Comparison of ENCODE assay signal across 21 mouse cellular contexts in genomic region chr1:82273529-82273928, GRCm38 (mm10). TPM values are rescaled to one million over a fixed set of nuclear protein-coding genes. Genes with fewer than 3 reads are reported as not detected.
DNase-seq lines count a peak whose midpoint lies in the region; ATAC-seq and TF ChIP-seq lines count a peak whose summit lies in the region.
"Had no signal": no experiment of that assay in that cellular context is flagged by ENCODE, and none has a peak within 500 bp of the region (broad histone marks: within the 10 kb centered on the region; RNA-seq: fewer than 3 reads in every experiment).

No protein-coding gene starts in this region.

- peaks cover 31% of the 10 kb centered on the region for H3K4me1 ChIP-seq in heart, postnatal 0 days (ENCODE audit: control insufficient read depth, insufficient read depth)
- H3K4me1 ChIP-seq in embryonic facial prominence, embryonic 14.5 days (ENCODE audit: control insufficient read depth, insufficient read depth, low read length) = 0 out of 2 replicates have a peak, but pooled peaks cover 7% of the 10 kb centered on the region
- peaks cover 28% of the 10 kb centered on the region for H3K4me1 ChIP-seq in midbrain, embryonic 13.5 days (replicated peaks)

- no peak overlapping the region for H3K9ac ChIP-seq in heart, postnatal 0 days (replicated peaks; ENCODE audit: low read depth, low read length)
- no peak overlapping the region for H3K9ac ChIP-seq in embryonic facial prominence, embryonic 14.5 days (ENCODE audit: low read depth, low read length)
- H3K9ac ChIP-seq in midbrain, embryonic 13.5 days (replicated peaks) = no peak overlapping the region
- H3K9ac ChIP-seq: hindbrain, embryonic 13.5 days; limb, embryonic 15.5 days; lung, embryonic 14.5 days had no signal

- ATAC-seq in heart, postnatal 0 days (ENCODE audit: insufficient read depth, low read depth) = no peak
- no peak for ATAC-seq in embryonic facial prominence, embryonic 14.5 days (ENCODE audit: low read depth)
- ATAC-seq in midbrain, embryonic 13.5 days = peak; percentile 73
- ATAC-seq: intestine, postnatal 0 days had no signal

- 31% methylated on average over 6 of the region's 6 CpGs for WGBS in heart, postnatal 0 days
- WGBS in embryonic facial prominence, embryonic 14.5 days = 42% methylated on average over 6 of the region's 6 CpGs
- WGBS in midbrain, embryonic 13.5 days = 2% methylated on average over 6 of the region's 6 CpGs

- TF ChIP-seq EP300 in heart, postnatal 0 days (IDR thresholded peaks at IDR 0.05; ENCODE audit: low read depth) = no peak

- H3K9me3 ChIP-seq in heart, postnatal 0 days (replicated peaks; ENCODE audit: control insufficient read depth, low read length) = no peaks in the 10 kb centered on the region
- no peaks in the 10 kb centered on the region for H3K9me3 ChIP-seq in embryonic facial prominence, embryonic 14.5 days (ENCODE audit: control insufficient read depth, low read length)
- no peaks in the 10 kb centered on the region for H3K9me3 ChIP-seq in midbrain, embryonic 13.5 days
- H3K9me3 ChIP-seq: hindbrain, embryonic 13.5 days; limb, embryonic 15.5 days had no signal

- no peaks in the 10 kb centered on the region for H3K27me3 ChIP-seq in heart, postnatal 0 days (ENCODE audit: control insufficient read depth, insufficient read depth, low read length)
- H3K27me3 ChIP-seq in embryonic facial prominence, embryonic 14.5 days (replicated peaks; ENCODE audit: control insufficient read depth, insufficient read depth, low read length) = no peaks in the 10 kb centered on the region
- H3K27me3 ChIP-seq in midbrain, embryonic 13.5 days = no peaks in the 10 kb centered on the region
- H3K27me3 ChIP-seq: hindbrain, embryonic 13.5 days; limb, embryonic 15.5 days had no signal

- no peak overlapping the region for H3K4me3 ChIP-seq in heart, postnatal 0 days (ENCODE audit: low read depth, low read length)
- H3K4me3 ChIP-seq in embryonic facial prominence, embryonic 14.5 days (ENCODE audit: low read depth, low read length) = no peak overlapping the region
- no peak overlapping the region for H3K4me3 ChIP-seq in midbrain, embryonic 13.5 days (replicated peaks)
- H3K4me3 ChIP-seq: hindbrain, embryonic 13.5 days; limb, embryonic 15.5 days had no signal

- no peak overlapping the region for H3K4me2 ChIP-seq in heart, postnatal 0 days (ENCODE audit: low read depth, low read length)
- no peak overlapping the region for H3K4me2 ChIP-seq in embryonic facial prominence, embryonic 14.5 days (ENCODE audit: low read depth, low read length)
- H3K4me2 ChIP-seq in midbrain, embryonic 13.5 days (replicated peaks) = peak overlapping the region; percentile 11; the same call in 1 of the 2 replicates
- H3K4me2 ChIP-seq: hindbrain, embryonic 13.5 days; limb, embryonic 15.5 days; lung, embryonic 14.5 days had no signal

- intact Hi-C loops in heart, postnatal 36 days (cut with DNase I) = no loop called here
- intact Hi-C loops in left cerebral cortex, postnatal 36 days (cut with DNase I) = no loop called here

- no peak for TF ChIP-seq CTCF in heart, postnatal 0 days (IDR thresholded peaks at IDR 0.05; ENCODE audit: low read depth)

- peaks cover 15% of the 10 kb centered on the region for H3K36me3 ChIP-seq in heart, postnatal 0 days (replicated peaks; ENCODE audit: control insufficient read depth, insufficient read depth, low read length)
- H3K36me3 ChIP-seq in embryonic facial prominence, embryonic 14.5 days (ENCODE audit: control insufficient read depth, insufficient read depth, low read length) = peaks cover 43% of the 10 kb centered on the region
- peaks cover 17% of the 10 kb centered on the region for H3K36me3 ChIP-seq in midbrain, embryonic 13.5 days

- H3K27ac ChIP-seq in heart, postnatal 0 days (ENCODE audit: low read depth) = peak overlapping the region; percentile 16; the same call in 1 of the 2 replicates
- H3K27ac ChIP-seq in embryonic facial prominence, embryonic 14.5 days (replicated peaks; ENCODE audit: low read depth, low read length) = no peak overlapping the region
- peak overlapping the region; percentile 64 for H3K27ac ChIP-seq in midbrain, embryonic 13.5 days
- H3K27ac ChIP-seq: hindbrain, embryonic 13.5 days; limb, embryonic 15.5 days had no signal

- DNase-seq in embryo, embryonic 10.5 days (ENCODE audit: low spot score) = peak; percentile 48
- DNase-seq in embryo, embryonic 9.5 days (ENCODE audit: extremely low spot score) = no peak
- no peak for DNase-seq in heart, postnatal 0 days (ENCODE audit: low spot score)
- no peak for DNase-seq in heart, postnatal 36 days
- peak; percentile 41 for DNase-seq in embryonic facial prominence, embryonic 14.5 days (ENCODE audit: low spot score)
- DNase-seq in left cerebral cortex, postnatal 36 days (ENCODE audit: low spot score in 2 of 2) = no peak
- DNase-seq in adipocyte (ENCODE audit: low spot score) = no peak
- DNase-seq: adrenal gland, adult 8-10 months; cerebellum, adult 9-10 months; embryo, embryonic 11 days; gastrocnemius, postnatal 36 days; kidney, postnatal 36 days; lung, embryonic 14.5 days; thymus, postnatal 25 days had no signal

RNA-seq across cellular contexts. Expression of gene Irs1, which starts 17.7 kb away (rescaled TPM):
- total RNA-seq in heart, postnatal 0 days (2014; rRNA removed; ENCODE audit: low replicate concordance) = 40.0 and 66.6 TPM in 2 replicates
- polyA plus RNA-seq in heart, postnatal 0 days (2015; fragmentation: Nextera tagmentation; extraction: Ambion mirVana) = 4.4 and 4.7 TPM in 2 replicates
- 10 to 100 TPM; 36.6 to 41.5 TPM for total RNA-seq in heart, postnatal 36 days (2021)
- 14.8 and 16.1 TPM in 2 replicates for polyA plus RNA-seq in embryonic facial prominence, embryonic 14.5 days (2014; fragmentation: Nextera tagmentation; extraction: Ambion mirVana)
- 6.6 and 7.9 TPM in 2 replicates for polyA plus RNA-seq in midbrain, embryonic 13.5 days (2015; fragmentation: Nextera tagmentation; extraction: Ambion mirVana)
- total RNA-seq in left cerebral cortex, postnatal 36 days (2021) = 10 to 100 TPM; 16.1 to 16.3 TPM

RNA-seq across cellular contexts. Expression of gene Gm9747, which starts 40.6 kb away (rescaled TPM):
- total RNA-seq in heart, postnatal 0 days (2014; rRNA removed; ENCODE audit: low replicate concordance) = not detected in 2 replicates
- 15.6 and 17.1 TPM in 2 replicates for polyA plus RNA-seq in heart, postnatal 0 days (2015; fragmentation: Nextera tagmentation; extraction: Ambion mirVana)
- total RNA-seq in heart, postnatal 36 days (2021) = not detected
- 53.6 and 55.0 TPM in 2 replicates for polyA plus RNA-seq in embryonic facial prominence, embryonic 14.5 days (2014; fragmentation: Nextera tagmentation; extraction: Ambion mirVana)
- polyA plus RNA-seq in midbrain, embryonic 13.5 days (2015; fragmentation: Nextera tagmentation; extraction: Ambion mirVana) = 20.9 and 21.0 TPM in 2 replicates
- not detected for total RNA-seq in left cerebral cortex, postnatal 36 days (2021)
- total RNA-seq: adrenal gland, adult 8-10 months; gastrocnemius, postnatal 36 days; left cerebral cortex, adult 18-20 months; megakaryocyte, adult 5-6 weeks had no signal
- polyA plus RNA-seq: small intestine, adult 2 months had no signal

RNA-seq across cellular contexts. Expression of gene Rhbdd1, which starts 42.7 kb away (rescaled TPM):
- 10.7 and 13.2 TPM in 2 replicates for total RNA-seq in heart, postnatal 0 days (2014; rRNA removed; ENCODE audit: low replicate concordance)
- 5.5 and 6.6 TPM in 2 replicates for polyA plus RNA-seq in heart, postnatal 0 days (2015; fragmentation: Nextera tagmentation; extraction: Ambion mirVana)
- total RNA-seq in heart, postnatal 36 days (2021) = 10 to 100 TPM in 1 of 2 experiments, 1 to 10 TPM in 1; 9.5 to 12.1 TPM
- 6.7 and 6.8 TPM in 2 replicates for polyA plus RNA-seq in embryonic facial prominence, embryonic 14.5 days (2014; fragmentation: Nextera tagmentation; extraction: Ambion mirVana)
- polyA plus RNA-seq in midbrain, embryonic 13.5 days (2015; fragmentation: Nextera tagmentation; extraction: Ambion mirVana) = 4.8 and 6.2 TPM in 2 replicates
- 1 to 10 TPM; 6.6 to 7.7 TPM for total RNA-seq in left cerebral cortex, postnatal 36 days (2021)

Comparison
In these comparisons a context has a peak if more than half of its experiments do, and no peak if none do; other contexts are left out.
1. DNase-seq: peak in embryo, embryonic 10.5 days (single experiment) and embryonic facial prominence, embryonic 14.5 days (single experiment); none in embryo, embryonic 9.5 days (single experiment), heart, postnatal 0 days (single experiment), heart, postnatal 36 days (0 of 2), left cerebral cortex, postnatal 36 days (0 of 2) and adipocyte (single experiment).